Mouse (Mus musculus) heart, postnatal 10 days (tissue): ENCODE results near the gene Afdn. TPM values are rescaled to one million over a fixed set of nuclear protein-coding genes. Genes with fewer than 3 reads are reported as not detected.
A peak's percentile ranks its signal among the peaks of the same experiment; 100 is the strongest.
"Not testable (repeated sequence)": the region's sequence is repeated elsewhere in the genome, so short reads cannot be mapped to it uniquely, and the experiment has no call there.

Experiments
- DNase-seq, 2 experiments: peaks; one replicate each; pipeline ENCODE4 v3.0.0; 2021
- intact Hi-C: fragments of 180-260 bp; cut with DNase I; formaldehyde crosslinking; loops from one replicate; pipeline ENCODE4 v1.15.1; 2025
- total RNA-seq, 2 experiments: library from RNA; stranded (reverse); gene quantifications; 2 replicates each; pipeline ENCODE4 v1.2.3; 2021

Gene Afdn
- total RNA-seq, 2 experiments from 2014 or later, result 112 to 150 TPM

- intact Hi-C loops, result no loop called here
Measured at GRCm38 (mm10) chr17:13930421-13930820, 170.1 kb downstream of the Afdn start.

GRCm38 (mm10) chr17:13935364-13935763, 175.0 kb downstream of the Afdn start:
- DNase-seq, intact Hi-C loops: not testable (repeated sequence)

More at GRCm38 (mm10) chr17:13930421-13930820, 170.1 kb downstream of the Afdn start:
- no peak for DNase-seq

- DNase-seq, result no peak
- intact Hi-C loops, result no loop called here
Measured at GRCm38 (mm10) chr17:13937787-13938186, 177.4 kb downstream of the Afdn start.

GRCm38 (mm10) chr17:13938652-13939051, 178.3 kb downstream of the Afdn start:
- DNase-seq, result peak; percentile 57 to 64
- intact Hi-C loops, result no loop called here

GRCm38 (mm10) chr17:13939231-13939630, 178.9 kb downstream of the Afdn start:
- intact Hi-C loops, result not testable (repeated sequence)

GRCm38 (mm10) chr17:13940487-13940886, 180.1 kb downstream of the Afdn start:
- intact Hi-C loops, result loop anchor here (5.0 kb wide), 1 partner anchor 88 kb away; no protein-coding TSS in a partner anchor
- peak; percentile 41 to 51 for DNase-seq

More at GRCm38 (mm10) chr17:13939231-13939630, 178.9 kb downstream of the Afdn start:
- DNase-seq, result peak; percentile 37 to 51

GRCm38 (mm10) chr17:13948073-13948472, 187.7 kb downstream of the Afdn start, which contains the start of gene Gm7168:
Gm7168 (plus strand) TSS chr17:13948373.
- intact Hi-C loops, DNase-seq: not testable (repeated sequence)

GRCm38 (mm10) chr17:13951570-13951969, 191.2 kb downstream of the Afdn start:
- DNase-seq, intact Hi-C loops: not testable (repeated sequence)

Other genes with a start within 250 kb of the Afdn start
- gene Tcte2, start 1.3 kb downstream of the Afdn start, total RNA-seq, result 1 to 10 TPM; 4.0 to 4.2 TPM
- gene Gm7168, start 187.8 kb downstream of the Afdn start, total RNA-seq, result not detected
- gene Gm7356, start 243.2 kb downstream of the Afdn start, total RNA-seq, result not detected